Mouse (Mus musculus) cerebellum, postnatal 36 days (tissue): ENCODE data around the gene Hs3st1.
"Not testable (repeated sequence)": the region's sequence is repeated elsewhere in the genome, so short reads cannot be mapped to it uniquely, and the experiment has no call there.

Experiments
- DNase-seq, 2 experiments: peaks; one replicate each; pipeline ENCODE4 v3.0.0; 2021 to 2022; ENCODE audit warnings: mixed read lengths in 2 of 2

Gene Hs3st1

DNA sequence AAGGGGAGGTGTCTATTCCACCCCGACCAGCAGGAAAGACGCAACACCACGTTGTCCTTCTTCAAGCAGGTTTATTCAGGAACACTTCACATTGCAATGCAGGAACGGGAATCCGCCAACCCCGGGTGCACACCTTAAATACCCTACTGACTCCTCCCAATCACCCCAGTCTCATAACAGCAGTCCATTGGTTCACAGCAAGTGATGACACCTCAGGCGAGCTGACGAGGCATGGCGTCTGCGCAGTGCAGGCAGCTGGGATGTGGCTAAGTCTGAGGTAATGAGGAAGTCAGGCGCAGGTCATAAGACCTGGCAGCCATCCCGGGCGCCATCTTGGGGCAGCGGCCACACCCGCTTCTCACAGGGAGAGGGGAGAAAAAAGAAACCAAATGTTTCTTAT lies at the start of gene Hs3st1:
Gene Hs3st1, minus strand, starts transcription at position 101 of the 400 bp plus-strand sequence.
- DNase-seq: not testable (repeated sequence)

DNA sequence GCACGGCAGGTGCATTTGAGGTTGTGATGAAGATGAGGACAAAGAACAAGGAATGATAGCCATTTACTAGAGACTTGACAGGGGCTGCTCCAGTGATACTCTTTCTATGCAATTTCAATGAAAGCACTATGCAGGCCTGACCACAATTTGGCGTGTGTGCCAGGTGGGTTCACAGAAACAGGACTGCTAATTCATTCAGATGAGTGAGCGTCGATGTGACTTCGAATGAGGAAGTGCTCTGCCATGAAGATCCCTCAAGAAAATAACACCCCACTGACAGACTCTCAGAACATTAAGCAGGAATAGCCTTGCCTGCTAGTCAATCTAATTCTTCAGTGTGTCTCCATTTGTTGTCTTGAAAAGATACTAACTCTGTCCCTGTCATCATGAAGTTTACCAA lies 49.4 kb upstream of the Hs3st1 start:
- DNase-seq: no peak

- DNase-seq: no peak
Measured at GRCm38 (mm10) chr5:39803941-39804340, 48.7 kb upstream of the Hs3st1 start.

DNA sequence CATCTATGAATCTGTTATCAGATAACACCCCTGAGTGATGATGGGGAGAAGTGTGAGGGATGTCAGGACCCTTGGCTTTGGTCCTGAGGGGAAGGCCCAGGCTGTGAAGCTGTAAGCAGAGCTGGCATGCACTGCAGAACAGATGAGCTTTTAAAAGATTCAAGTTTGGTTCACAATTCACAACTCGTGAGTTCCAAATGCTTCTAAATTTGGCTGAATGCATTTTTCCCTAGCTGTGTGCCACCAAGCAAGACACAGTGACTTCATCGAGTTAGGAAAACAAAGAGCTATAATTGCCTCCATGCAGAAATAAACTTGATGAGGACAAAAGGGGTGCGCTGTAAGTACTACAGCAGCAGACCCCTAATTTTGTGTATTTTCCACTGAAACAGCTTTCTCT lies 48.2 kb upstream of the Hs3st1 start:
- no peak for DNase-seq

- no peak for DNase-seq
Measured at GRCm38 (mm10) chr5:39802110-39802509, 46.8 kb upstream of the Hs3st1 start.

GRCm38 (mm10) chr5:39777094-39777710 lies 21.9 kb upstream of the Hs3st1 start:
- peak; percentile 38 to 61 for DNase-seq

DNA sequence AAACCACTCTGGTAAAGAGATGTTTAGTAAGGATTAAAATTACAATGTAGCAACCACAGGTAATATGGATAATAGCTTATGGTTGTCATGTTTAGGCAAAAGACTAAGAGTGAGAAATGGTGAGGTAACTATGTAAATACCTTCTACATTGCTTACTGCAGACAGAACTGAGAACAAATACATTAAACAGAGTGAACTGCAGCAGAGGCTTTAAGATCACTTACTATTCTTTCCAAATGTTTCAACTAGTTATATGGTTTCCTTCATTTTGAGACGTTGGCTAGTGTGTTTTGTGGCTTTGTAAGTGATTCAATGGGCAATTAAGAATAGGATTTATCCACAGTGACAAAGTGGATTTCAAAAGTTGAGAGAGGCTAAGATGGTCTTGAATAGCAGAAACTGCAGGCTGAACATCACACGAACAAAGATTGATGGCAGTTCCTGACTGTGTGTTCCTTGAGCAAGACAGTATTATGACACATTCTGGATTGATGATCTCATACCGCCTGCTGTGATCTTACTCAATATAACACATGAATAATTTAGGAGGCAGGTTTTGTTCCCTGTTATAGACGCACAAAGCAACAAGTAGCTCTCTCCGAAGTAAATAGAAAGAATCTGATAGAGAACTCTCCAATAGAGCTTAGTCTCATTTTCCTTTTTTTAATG lies 16.5 kb upstream of the Hs3st1 start:
- no peak for DNase-seq

- DNase-seq: no peak
Measured at GRCm38 (mm10) chr5:39761682-39762456, 6.6 kb upstream of the Hs3st1 start.

DNA sequence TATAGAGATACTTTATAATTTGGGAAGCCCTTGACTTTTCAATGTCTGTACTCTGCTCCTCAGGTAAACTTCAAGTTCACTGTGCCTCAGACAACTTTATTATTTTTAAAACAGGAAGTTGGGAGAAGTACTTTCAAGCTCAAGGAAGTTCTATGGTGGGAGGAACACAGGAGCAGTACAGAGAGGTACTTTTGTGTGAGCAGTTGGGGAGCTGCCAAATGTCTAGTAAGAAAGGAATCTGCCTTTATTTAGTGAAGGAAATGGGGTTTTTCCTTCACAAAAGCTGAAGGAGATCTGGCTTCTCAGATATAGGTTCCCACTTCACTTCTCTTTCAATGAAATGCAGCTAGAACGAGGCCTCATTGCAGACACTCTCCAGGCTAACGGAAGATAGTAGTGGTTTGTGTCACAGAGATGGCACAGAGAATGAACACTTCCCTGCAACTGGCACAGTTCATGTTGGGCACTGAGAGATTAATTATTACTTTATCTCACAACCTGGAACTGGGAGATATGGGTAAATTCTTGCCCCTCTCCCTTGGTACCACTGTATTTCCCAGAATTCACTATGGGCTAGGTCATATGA lies 3.7 kb upstream of the Hs3st1 start:
- DNase-seq: no peak

DNA sequence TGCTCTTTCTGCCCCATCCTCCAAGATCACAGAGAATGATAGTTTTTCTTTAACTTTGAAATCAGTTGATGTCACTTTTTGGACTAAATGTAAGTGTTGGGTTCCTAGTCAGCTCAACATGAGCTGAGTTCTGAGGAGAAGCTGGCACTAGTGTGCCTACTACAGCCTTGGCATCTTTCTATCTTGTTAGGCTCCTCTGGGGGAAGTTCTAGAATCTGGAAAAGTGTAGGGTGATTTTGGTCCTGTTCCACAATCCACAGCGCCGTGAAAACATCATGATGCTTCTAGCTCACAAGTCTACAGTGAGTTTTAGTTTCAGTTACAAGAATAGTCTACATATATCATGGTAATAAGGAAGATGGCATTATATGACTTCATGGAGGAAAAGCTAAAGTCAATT lies 18.4 kb downstream of the Hs3st1 start:
- no peak for DNase-seq

- no peak for DNase-seq
Measured at GRCm38 (mm10) chr5:39733750-39734443, 21.4 kb downstream of the Hs3st1 start.

DNA sequence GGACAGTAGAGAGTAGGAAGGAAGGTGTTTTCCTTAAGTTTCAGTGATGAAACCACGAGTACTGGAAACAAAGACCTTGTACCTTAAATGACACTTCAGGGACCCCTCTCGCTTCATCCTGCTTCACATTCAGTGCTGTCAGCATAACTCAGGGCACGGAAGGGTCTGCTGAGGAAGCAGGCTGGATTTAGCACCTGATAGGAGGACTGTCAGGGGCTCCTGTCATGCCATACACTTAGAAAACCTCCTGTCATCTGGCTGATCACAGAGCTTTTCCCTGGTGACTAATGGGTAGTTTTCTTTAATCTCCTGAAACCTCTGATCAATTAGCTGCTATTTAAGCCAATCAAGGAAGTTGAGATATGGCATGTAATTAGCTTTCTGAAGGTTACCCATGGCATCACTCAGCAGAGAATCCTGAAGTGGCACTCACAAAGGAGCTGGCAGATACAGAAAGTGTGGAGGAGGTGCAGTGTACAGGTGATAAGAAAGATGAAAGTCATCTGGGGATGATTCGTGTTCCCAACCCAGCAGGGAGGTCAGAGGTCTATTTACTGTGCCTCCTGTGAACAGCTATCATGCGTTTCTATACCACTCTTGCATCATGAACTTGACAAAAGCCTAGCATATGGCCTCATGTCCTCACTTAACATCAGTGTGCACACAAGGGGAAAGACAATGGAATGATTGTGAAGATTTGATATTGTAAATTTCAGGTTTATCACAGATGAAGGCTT lies 22.1 kb downstream of the Hs3st1 start:
- no peak for DNase-seq

- no peak for DNase-seq
Measured at GRCm38 (mm10) chr5:39715694-39716550, 39.4 kb downstream of the Hs3st1 start.

DNA sequence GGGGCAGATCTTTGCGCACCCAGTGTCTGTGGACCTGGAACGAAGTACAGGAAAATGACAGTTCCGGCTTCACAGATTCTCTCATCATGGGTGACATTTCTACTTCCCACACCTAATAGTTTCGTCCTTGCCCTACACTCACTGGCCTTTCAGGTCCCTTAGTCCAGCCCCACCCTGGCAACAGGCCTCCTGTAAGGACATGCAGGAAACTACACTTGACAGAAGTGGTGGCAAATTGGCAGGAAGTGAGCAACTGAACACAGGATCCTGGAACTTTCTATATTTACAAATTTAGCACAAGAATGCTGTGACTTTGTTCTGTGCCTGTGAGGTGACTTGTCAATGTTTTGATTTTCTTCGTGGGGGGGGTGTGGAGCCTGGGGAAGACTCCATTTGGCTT lies 40.1 kb downstream of the Hs3st1 start:
- DNase-seq: no peak

DNA sequence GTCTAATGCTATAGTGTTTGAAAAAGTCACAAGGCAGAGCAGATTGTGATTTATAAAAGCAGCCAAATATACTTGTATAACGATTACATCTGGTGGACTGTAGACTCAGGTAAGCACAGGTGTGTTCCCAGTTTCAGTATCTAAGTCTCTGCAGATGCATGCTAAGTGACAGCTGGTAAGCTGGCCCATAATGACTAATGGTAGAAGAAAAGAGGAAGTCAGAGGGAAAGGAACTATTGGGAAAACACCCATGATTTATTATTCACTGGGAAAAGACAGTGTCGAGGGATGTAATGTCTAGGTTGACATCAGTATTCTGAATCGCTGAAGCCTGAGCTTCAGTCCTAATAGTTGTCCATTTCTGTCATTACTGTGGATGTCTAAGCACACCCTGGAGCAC lies 49.7 kb downstream of the Hs3st1 start:
- DNase-seq: no peak

- DNase-seq: no peak
Measured at GRCm38 (mm10) chr5:39660826-39661225, 94.4 kb downstream of the Hs3st1 start.

DNA sequence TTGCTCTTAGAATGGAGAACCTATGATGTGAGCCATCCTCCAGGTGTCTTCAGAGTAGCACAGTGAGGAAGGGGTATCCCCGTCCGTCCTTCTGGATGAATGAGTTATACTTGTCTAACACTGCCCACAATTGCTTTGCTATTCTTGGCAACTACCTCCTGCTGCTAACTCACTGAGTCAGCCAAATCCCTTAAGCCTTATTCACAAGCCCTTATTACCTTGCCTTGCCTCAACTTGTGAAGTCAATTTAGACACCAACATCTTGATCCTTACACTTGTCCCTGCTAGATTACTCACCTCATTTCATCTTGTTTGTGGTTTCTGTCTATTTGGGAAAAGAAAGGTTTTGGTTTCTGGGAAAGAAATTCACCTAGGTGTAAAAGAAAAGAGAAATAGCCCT lies 95.9 kb downstream of the Hs3st1 start:
- no peak for DNase-seq

GRCm38 (mm10) chr5:39644827-39645380 lies 110.4 kb downstream of the Hs3st1 start:
- DNase-seq: peak in 1 of 2 experiments; percentile 53

DNA sequence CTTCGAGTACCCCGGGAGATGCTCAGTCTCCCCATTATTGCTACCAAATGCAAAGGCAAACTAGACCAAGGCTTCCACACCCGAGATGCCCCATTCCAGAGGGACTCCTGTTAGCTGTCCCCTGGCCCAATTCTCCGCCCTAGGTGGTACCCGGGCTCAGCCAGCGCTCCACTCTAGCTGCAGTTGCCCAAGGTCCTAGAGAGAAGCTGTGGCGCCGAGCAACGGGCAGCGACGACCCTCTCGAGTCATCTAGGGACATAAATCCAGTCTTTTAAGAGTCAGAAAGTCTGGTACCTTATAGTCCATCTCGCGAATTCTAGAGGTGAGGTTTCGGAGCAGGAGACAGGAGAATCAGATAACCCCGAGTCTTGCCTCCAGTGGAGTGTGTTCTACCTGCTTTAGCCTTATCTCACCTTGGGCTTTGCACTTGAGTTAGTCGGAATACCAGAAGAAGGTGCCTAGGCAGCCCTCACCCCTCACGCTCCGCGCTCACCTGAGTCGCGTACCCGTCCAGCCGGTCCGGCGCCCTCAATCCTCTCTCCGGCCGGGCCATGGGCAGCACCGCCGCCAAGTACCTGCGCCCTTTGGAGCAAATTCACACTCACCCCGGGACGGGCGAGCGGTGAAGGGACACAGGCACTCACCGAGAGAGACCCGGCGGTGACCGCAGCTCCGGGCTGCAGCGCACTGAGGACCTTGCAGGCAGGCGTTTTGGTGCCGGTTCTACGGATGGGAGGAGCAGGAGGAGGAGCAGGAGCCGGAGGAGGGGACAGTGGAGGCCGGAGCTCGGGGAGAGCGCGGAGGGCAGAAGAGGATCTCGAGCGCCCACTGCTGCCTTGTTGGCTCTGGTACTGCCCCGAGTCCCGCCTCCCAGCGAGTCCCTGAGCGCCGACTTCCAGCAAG lies 111.1 kb downstream of the Hs3st1 start:
- peak; percentile 94 to 95 for DNase-seq
